Mouse (Mus musculus) skeletal muscle tissue, adult 2 months (tissue): ENCODE results near the gene Trdn.
A peak's percentile ranks its signal among the peaks of the same experiment; 100 is the strongest.

Source experiments
- DNase-seq: peaks from one replicate; pipeline ENCODE4 v3.0.0-alpha.2; 2012; ENCODE audit warnings: low read depth, low spot score

Gene Trdn

GRCm38 (mm10) chr10:33080254-33080653, at the start of gene Trdn:
Gene Trdn, plus strand, starts transcription at chr10:33080554.
- DNase-seq: no peak

DNA sequence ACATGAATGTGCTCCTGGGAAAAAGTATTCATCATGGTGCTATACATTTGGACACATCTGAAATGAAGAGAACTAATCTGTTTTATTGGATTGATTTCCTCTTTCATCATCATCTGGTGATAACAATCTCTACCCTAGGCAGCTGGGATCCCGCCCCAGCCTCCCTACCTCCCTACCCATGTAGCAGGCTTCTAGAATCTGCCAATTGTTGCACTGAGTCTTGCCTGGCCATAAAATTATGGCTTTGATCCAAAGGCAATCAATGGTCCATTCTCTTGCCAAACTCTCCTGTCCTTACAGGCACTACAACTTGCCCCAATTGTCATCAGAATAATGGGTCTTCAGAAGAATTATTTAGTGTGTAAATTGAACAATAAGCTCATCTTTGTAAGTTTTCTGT, 19.6 kb upstream of the Trdn start:
- DNase-seq: no peak

DNA sequence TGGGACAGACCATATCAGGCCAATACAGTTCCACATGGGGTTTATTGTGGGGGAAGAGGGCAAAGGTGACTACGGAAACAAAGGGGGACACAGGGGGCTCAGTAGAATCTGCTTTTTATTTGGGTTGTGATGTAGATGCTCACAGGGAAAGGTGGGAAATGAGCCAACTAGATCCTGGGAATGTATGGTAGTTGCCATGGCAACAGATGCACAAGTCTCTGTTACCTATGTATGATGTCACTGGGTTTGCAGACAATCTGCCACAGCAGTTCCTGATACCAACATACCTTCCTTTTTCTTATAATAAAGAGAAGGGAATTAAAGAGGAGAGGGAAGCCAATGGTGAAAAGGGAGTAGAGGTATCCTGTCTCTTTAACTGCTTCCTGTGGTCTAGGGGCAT, 14.8 kb upstream of the Trdn start:
- no peak for DNase-seq

- peak; percentile 18 for DNase-seq
These were observed 7.2 kb upstream of the Trdn start for GRCm38 (mm10) chr10:33073126-33073525.

GRCm38 (mm10) chr10:33082151-33082844, 1.9 kb downstream of the Trdn start:
- no peak for DNase-seq

DNA sequence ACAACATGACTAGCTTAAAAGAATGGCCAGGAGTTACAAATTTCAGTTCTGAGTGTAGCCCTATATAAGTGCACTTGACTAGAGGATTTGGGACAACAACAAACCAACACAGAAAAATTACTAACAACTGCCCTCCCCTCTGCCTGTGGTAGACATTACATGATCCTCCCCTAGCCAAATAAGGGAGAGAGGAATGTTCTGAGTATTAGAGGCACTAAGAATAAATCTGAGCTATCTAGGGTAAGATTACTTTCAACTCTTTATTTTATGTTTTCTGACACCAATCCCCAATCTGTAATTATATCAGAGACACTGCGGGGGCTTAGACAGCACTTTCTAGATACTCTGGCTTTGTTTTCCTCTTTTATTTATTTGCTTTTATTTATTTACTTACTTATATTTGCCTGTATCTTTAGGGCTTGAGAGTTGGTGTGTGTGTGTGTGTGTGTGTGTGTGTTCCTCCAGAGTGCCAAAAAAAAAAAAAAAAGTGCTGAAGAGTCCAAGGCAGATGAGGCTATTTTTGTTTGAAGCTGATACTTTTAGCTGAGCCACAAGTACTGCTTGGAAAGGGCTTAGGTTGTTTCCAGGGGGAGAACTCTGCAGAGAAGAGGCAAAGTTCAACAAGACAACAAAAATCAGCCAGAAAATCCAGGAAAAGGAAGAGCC, 2.7 kb downstream of the Trdn start:
- DNase-seq: peak; percentile 79

DNA sequence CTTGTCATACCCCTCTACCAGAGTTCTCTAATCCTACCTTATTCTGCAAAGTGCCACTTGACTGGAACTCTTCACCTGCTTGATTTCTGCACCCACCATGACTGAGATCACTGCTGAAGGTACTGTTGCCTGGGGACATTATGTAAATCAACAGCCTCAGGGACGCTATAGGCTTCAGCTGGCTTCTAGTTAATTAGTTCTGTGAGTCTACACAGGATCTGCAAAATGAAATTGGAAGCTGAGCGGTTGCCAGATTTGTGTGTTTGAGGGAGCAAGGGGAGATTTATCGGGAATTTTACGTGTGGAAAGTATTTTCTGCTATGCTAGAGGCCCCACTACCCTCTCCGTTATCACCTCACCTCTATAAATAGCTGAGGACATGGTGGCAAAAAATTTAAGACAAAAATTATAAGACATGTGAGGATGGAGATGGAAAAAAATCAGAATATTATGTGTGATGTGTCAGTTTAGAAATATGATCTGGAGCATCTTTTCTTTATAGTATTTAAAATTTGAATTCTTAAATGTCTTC, 3.3 kb downstream of the Trdn start:
- DNase-seq: no peak

DNA sequence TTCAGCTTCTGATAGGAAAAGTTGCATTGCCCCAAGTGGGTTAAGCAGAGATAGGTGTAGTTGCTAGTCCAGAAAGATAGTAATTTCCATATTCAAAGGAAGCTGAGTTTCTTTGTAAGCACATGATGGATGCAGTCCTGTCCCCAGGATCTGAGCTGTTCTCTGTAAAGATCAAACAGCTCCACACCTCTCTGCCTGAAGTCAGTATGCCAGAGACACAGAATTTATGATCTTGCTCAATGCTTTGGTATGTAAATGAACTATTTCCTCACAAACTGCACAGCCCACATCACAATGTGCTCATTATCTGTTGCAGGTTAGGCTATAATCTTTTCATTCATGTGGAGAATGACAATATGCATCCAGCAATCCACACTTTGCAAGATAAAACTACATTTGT, 8.0 kb downstream of the Trdn start:
- DNase-seq: no peak

- peak; percentile 73 for DNase-seq
These were observed 12.0 kb downstream of the Trdn start for GRCm38 (mm10) chr10:33092400-33092799.

- no peak for DNase-seq
These were observed 27.6 kb downstream of the Trdn start for GRCm38 (mm10) chr10:33107942-33108341.

DNA sequence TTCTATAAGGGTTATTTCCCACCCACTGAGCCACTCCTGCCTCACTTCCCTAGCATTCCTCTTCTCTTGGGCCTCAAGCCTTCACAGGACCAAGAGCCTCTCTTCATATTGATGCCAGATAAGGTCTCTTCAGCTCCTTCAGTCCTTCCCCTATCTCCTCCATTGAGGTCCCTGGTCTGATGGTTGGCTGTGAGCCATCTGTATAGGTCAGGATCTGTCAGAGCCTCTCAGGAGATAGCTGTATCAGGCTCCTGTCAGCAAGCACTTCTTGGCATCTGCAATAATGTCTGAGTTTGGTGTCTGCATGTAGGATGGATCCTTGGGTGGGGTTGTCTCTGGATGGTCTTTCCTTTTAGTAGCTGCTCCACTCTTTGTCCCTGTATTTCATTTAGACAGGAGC, 42.7 kb downstream of the Trdn start:
- DNase-seq: no peak

- no peak for DNase-seq
These were observed 64.6 kb downstream of the Trdn start for GRCm38 (mm10) chr10:33144911-33145310.

GRCm38 (mm10) chr10:33179731-33180631, 99.6 kb downstream of the Trdn start:
- DNase-seq: peak; percentile 80

- DNase-seq: no peak
These were observed 108.7 kb downstream of the Trdn start for GRCm38 (mm10) chr10:33189031-33189430.

DNA sequence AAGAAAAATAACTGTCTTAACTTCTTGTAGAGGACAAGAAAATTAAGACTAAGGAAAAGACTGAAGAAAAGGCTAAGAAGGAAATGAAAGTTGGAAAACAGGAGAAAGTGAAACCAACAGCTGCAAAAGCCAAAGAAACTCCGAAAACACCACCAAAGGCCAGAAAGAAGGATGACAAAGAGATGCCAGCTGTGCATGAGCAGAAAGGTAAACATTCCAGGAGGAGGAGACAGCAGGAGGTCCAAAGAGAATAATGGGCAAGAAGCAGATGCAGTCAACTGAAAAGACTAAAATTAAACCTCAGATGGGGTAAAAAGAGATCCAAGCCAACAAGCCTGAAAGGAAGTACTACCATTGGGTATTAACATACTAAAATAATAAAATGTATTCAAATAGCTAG, 115.6 kb downstream of the Trdn start:
- DNase-seq: no peak

DNA sequence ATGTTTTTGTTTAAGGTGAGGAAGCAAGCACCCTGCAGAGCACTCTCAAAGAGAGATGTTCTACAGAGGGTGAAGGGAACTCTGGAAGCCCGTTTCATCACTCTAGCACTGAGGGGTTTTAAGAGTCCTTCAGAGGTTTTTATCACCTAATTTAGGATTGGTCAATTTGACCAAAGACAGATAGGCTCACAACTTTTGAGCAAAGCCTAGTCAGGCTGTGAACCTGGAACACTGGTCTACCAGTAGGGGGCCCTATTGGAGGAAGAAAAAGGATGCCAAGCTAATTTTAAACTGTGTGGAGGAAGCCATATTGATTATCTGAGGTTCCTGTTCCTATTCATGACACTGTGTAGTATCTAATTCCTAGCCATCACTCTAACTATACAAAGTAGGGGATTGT, 117.9 kb downstream of the Trdn start:
- DNase-seq: no peak

DNA sequence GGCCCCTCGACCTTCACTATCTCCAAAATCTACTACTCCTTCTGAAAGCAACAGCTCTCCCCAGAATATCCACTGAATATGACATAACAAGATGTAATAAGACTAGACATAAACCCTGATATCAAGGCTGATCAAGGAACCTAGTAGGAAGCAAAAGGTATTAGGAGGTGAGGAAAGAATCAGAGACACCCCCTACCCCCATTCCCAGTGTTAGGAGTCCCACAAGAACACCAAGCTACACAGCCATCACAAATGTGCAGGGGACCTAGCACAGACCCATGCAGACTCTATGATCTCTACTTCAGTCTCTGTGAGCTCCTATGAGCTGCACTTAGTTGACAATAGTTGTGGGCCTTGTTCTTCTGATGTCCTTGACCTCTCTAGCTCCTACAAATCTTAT, 130.1 kb downstream of the Trdn start:
- DNase-seq: no peak

DNA sequence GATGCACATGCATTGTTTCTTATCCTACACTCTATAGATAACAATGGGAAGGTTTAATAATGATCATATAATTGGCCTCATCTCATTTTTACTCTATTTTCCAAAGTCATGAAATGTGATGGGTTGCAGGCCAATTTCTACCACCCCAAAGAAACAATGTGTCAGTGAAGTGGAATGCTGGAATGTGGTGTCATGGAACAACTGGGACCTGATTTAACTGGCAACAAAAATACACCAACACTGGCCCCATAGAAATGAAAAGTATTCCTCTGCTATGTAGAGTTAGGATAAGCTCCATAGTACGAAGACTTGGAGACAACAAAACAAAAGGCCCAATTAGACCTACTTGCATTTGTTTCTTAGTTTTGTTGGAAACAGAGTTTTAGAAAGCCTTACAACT, 173.6 kb downstream of the Trdn start:
- DNase-seq: no peak

DNA sequence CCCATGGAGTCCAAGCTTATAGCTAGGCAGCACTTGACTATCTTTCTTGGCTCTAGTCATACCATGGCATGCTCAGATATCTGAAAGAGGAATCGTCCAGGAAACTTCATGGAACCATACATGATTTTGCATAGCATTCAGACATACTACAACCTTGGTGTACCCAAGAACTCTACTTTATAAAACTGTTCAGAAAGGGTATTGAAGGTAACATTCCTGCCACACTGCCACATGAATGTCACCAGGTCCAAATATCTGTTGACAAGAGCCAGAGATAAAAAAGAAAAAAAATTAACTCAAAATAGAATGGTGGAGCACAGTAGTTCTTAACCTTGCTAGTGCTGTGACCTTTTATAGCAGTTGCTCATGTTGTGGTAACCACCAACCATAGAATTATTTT, 175.8 kb downstream of the Trdn start:
- no peak for DNase-seq

- no peak for DNase-seq
These were observed 224.6 kb downstream of the Trdn start for GRCm38 (mm10) chr10:33304982-33305381.

DNA sequence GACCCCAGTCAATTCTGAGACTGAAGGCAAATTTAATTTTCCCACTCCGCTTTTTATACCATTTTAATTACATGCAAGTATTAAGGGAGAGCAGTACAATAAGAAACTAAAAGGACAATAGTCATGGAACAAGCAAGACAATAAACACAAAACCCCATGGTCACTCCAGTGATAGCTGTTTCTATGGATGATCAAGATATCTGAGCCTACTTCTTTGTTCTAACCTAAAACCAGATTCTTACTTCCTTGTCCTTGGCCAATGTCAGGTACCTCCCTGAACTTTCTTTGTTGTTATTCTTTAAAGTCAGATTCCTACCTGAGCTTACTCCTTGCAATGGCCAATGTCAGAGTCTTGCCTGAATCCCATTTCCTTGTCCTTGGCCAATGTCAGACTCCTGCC, 272.7 kb downstream of the Trdn start:
- no peak for DNase-seq

DNA sequence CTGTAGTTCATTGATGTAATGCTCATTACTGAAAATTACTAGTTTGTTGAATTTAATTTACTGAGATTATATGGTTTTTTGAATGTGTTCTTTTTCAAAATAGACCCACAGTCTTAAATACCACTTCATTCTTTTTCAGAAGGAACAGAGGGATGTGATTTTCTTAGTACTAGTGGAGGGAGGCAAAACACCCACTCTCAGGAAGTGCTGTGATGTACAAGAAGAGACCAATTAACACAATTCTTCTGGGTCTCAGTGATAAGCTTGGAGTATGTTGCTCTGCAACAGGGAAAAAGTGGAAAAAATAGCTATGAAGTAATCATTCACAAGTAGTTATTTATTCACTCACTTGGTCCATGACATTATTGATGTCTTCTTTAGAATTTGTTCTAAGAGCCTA, 286.2 kb downstream of the Trdn start:
- DNase-seq: no peak
